21 mouse cellular contexts compared by ENCODE assay signal in genomic region chr2:72116103-72116502, GRCm38 (mm10).
A peak's percentile ranks its signal among the peaks of the same experiment; 100 is the strongest.
DNase-seq lines count a peak whose midpoint lies in the region; ATAC-seq lines count a peak whose summit lies in the region.
"Had no signal": no experiment of that assay in that cellular context is flagged by ENCODE, and none has a peak within 500 bp of the region (broad histone marks: within the 10 kb centered on the region; RNA-seq: fewer than 3 reads in every experiment).

No protein-coding gene starts in this region.

- no peaks in the 10 kb centered on the region for H3K36me3 ChIP-seq in heart, embryonic 13.5 days
- H3K36me3 ChIP-seq in kidney, embryonic 16.5 days (ENCODE audit: insufficient read depth, low read length) = no peaks in the 10 kb centered on the region
- H3K36me3 ChIP-seq: forebrain, embryonic 12.5 days; hindbrain, embryonic 15.5 days; limb, embryonic 10.5 days; liver, embryonic 12.5 days had no signal

- no peak overlapping the region for H3K9ac ChIP-seq in heart, embryonic 13.5 days
- no peak overlapping the region for H3K9ac ChIP-seq in kidney, embryonic 16.5 days (replicated peaks; ENCODE audit: low read length)
- H3K9ac ChIP-seq: forebrain, embryonic 12.5 days; hindbrain, embryonic 15.5 days; liver, embryonic 12.5 days had no signal

- no peak for DNase-seq in heart, adult 11 months
- DNase-seq in brain, adult 2 months (ENCODE audit: low read depth, low spot score) = peak; percentile 59
- peak; percentile 33 for DNase-seq in cerebellum, adult 8-10 months
- DNase-seq in urinary bladder, postnatal 36 days (ENCODE audit: low spot score in 2 of 2) = no peak
- DNase-seq in ovary, adult 18-20 months (ENCODE audit: low spot score) = no peak
- DNase-seq: B cell, adult 2 months; embryo, embryonic 11 days; heart, adult 18-20 months; heart, postnatal 10 days; layer of hippocampus, postnatal 36 days; lung, postnatal 14 days; right cerebral cortex, postnatal 25 days; thymus, postnatal 36 days had no signal

- ATAC-seq in heart, embryonic 13.5 days (ENCODE audit: extremely low read depth, insufficient number of reproducible peaks, low FRiP score, low TSS enrichment) = no peak
- no peak for ATAC-seq in kidney, embryonic 16.5 days (ENCODE audit: low FRiP score, low TSS enrichment)
- ATAC-seq: liver, embryonic 12.5 days; Patski had no signal

- H3K4me3 ChIP-seq in heart, embryonic 13.5 days = no peak overlapping the region
- no peak overlapping the region for H3K4me3 ChIP-seq in kidney, embryonic 16.5 days (ENCODE audit: low read length)
- H3K4me3 ChIP-seq: forebrain, embryonic 12.5 days; hindbrain, embryonic 15.5 days; limb, embryonic 10.5 days; liver, embryonic 12.5 days had no signal

- WGBS in heart, embryonic 13.5 days = 41% methylated on average over 7 of the region's 7 CpGs
- WGBS in kidney, embryonic 16.5 days = 56% methylated on average over 7 of the region's 7 CpGs

- no peaks in the 10 kb centered on the region; the same call in 1 of the 2 replicates for H3K27me3 ChIP-seq in heart, embryonic 13.5 days (replicated peaks)
- H3K27me3 ChIP-seq in kidney, embryonic 16.5 days (ENCODE audit: insufficient read depth, low read length) = no peaks in the 10 kb centered on the region
- H3K27me3 ChIP-seq: forebrain, embryonic 12.5 days; hindbrain, embryonic 15.5 days; liver, embryonic 12.5 days; Patski had no signal

- H3K27ac ChIP-seq in heart, embryonic 13.5 days (replicated peaks) = no peak overlapping the region
- peak overlapping the region; percentile 83; the same call in 1 of the 2 replicates for H3K27ac ChIP-seq in kidney, embryonic 16.5 days (ENCODE audit: low read length)
- H3K27ac ChIP-seq: forebrain, embryonic 12.5 days; hindbrain, embryonic 15.5 days; limb, embryonic 10.5 days; liver, embryonic 12.5 days had no signal

- peaks cover 37% of the 10 kb centered on the region for H3K4me1 ChIP-seq in heart, embryonic 13.5 days
- peaks cover 23% of the 10 kb centered on the region for H3K4me1 ChIP-seq in kidney, embryonic 16.5 days (ENCODE audit: insufficient read depth, low read length)
- H3K4me1 ChIP-seq: liver, embryonic 12.5 days had no signal

- H3K4me2 ChIP-seq in heart, embryonic 13.5 days = 0 out of 2 replicates have a peak overlapping the region, but pooled peaks have one; percentile 1
- H3K4me2 ChIP-seq in kidney, embryonic 16.5 days (replicated peaks; ENCODE audit: low read depth, low read length) = no peak overlapping the region
- H3K4me2 ChIP-seq: forebrain, embryonic 12.5 days; hindbrain, embryonic 15.5 days; liver, embryonic 12.5 days; midbrain, embryonic 11.5 days had no signal

- H3K9me3 ChIP-seq in heart, embryonic 13.5 days = no peaks in the 10 kb centered on the region
- no peaks in the 10 kb centered on the region for H3K9me3 ChIP-seq in kidney, embryonic 16.5 days (ENCODE audit: low read length)
- H3K9me3 ChIP-seq: forebrain, embryonic 12.5 days; hindbrain, embryonic 15.5 days; limb, embryonic 10.5 days; liver, embryonic 12.5 days had no signal

Comparison
In these comparisons a context has a peak if more than half of its experiments do, and no peak if none do; other contexts are left out.
1. DNase-seq: peak in brain, adult 2 months (single experiment) and cerebellum, adult 8-10 months (single experiment); none in heart, adult 11 months (single experiment), urinary bladder, postnatal 36 days (0 of 2) and ovary, adult 18-20 months (single experiment).